Mouse (Mus musculus): Measurements from ENCODE around the gene Olfr45. TPM values are rescaled to one million over a fixed set of nuclear protein-coding genes. Genes with fewer than 3 reads are reported as not detected.
"Not testable (repeated sequence)": the region's sequence is repeated elsewhere in the genome, so short reads cannot be mapped to it uniquely, and the experiment has no call there.

The Olfr45 gene
- total RNA-seq (2012; rRNA removed) (not detected in 2 replicates), total RNA-seq (2014; rRNA removed) (not detected in 2 replicates), polyA plus RNA-seq (2012; ENCODE audit: insufficient read length, low read depth) (not detected in 2 replicates)

DNA sequence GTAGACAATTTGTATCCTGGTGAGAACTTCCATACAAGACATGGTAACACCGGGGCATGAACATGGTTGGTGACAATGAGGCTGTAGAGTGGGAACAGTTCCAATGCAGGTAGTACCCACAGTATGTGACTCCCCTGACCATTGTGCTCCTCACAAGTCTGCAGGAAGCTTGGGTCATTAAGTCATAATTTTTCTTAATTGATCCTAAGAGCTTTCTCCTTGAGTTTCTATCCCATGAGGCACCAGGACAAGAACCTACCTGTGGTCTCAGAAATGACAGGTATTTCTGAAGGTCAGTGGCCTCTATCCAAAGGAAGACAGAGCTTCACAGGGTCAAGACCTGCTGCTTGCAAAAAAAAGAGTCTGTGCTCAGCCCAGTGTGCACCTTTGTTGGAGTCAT, at the start of gene Olfr45:
Gene Olfr45 (plus strand): TSS at position 301 of the 400 bp plus-strand sequence.
- Histone ChIP-seq H3K4me3 (replicated peaks in 1 of 3; ENCODE audit: low read depth in 2 of 3, low read length in 2 of 3, poor library complexity in 1 of 3) (no peak within 1 kb of the TSS), H3K9me3 (replicated peaks; ENCODE audit: low read length) (peaks cover 3% of the 10 kb centered on the region), H3K4me2 (ENCODE audit: insufficient read depth, low read depth, poor library complexity, severe bottlenecking) (no peak within 1 kb of the TSS), H3K9ac (ENCODE audit: insufficient read depth, low read depth) (no peak within 1 kb of the TSS), H3K27me3 (replicated peaks) (peaks cover 30% of the 10 kb centered on the region), H3K27ac (ENCODE audit: insufficient read depth, low read depth) (no peak within 1 kb of the TSS), H3K36me3 (replicated peaks in 1 of 2; ENCODE audit: control insufficient read depth in 1 of 2, insufficient read depth in 1 of 2, low read length in 1 of 2) (no peaks in the 10 kb centered on the region), H3K4me1 (ENCODE audit: control insufficient read depth in 1 of 2, insufficient read depth in 2 of 2) (no peaks in the 10 kb centered on the region), H3K79me2 (replicated peaks; ENCODE audit: control insufficient read depth, extremely low read depth, insufficient read depth, poor library complexity, severe bottlenecking) (no peaks in the 10 kb centered on the region)
- dilution Hi-C loops (cut with MboI; ENCODE audit: extremely low pct_ligation_motif_present, extremely low pct_unique_long_range_greater_than_20kb, low sequenced_read_pairs), result no loop called here
- in situ Hi-C loops (cut with MboI; ENCODE audit: low pct_ligation_motif_present, low pct_unique_long_range_greater_than_20kb, low sequenced_read_pairs), result no loop called here
- DNase-seq (ENCODE audit: extremely low read depth), result no peak
- TF ChIP-seq CHD1 (IDR thresholded peaks at IDR 0.05; ENCODE audit: low read depth, low read length), result no peak
- no peak for TF ChIP-seq POLR2A (IDR thresholded peaks at IDR 0.05; ENCODE audit: low read depth, low read length)
- no peak for TF ChIP-seq TCF12 (IDR thresholded peaks at IDR 0.05; ENCODE audit: low read depth, low read length)
- TF ChIP-seq EP300 (IDR thresholded peaks at IDR 0.05; ENCODE audit: low read length), result no peak
- no peak for TF ChIP-seq ZMIZ1 (IDR thresholded peaks at IDR 0.05; ENCODE audit: low read depth, low read length)
- no peak for TF ChIP-seq MAFK (IDR thresholded peaks at IDR 0.05; ENCODE audit: insufficient replicate concordance, low read length)
- TF ChIP-seq CTCF (conservative IDR thresholded peaks at IDR 0.05 in 1 of 2, IDR thresholded peaks at IDR 0.05 in 1 of 2; ENCODE audit: low read depth in 2 of 2, low read length in 2 of 2), result no peak
- no peak for TF ChIP-seq USF1 (IDR thresholded peaks at IDR 0.05; ENCODE audit: low read depth, low read length)
- no peak for TF ChIP-seq TBP (conservative IDR thresholded peaks at IDR 0.05; ENCODE audit: low read depth, low read length)

DNA sequence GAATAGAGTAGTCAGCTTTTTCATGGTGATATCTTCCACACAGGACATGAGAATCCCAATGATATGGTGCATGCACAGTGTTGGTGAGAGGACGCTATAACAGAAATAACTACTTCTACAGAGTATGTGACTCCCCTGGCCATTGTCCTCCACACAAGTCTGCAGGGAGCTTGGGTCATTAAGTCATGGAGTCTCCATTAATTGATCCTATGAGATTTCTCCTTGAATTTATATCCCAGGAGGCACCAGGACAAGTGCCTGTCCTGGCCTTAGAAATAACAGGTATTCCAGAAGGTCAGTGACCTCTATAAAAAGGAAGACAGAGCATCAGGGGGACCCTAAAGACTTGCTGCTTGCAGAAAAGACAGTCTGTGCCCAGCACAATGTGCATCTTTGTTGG, 35.6 kb upstream of the Olfr45 start, which contains the start of gene Olfr53:
Gene Olfr53 (plus strand): TSS at position 301 of the 400 bp plus-strand sequence.
- Histone ChIP-seq H3K9ac (ENCODE audit: insufficient read depth, low read depth) (no peak within 1 kb of the TSS), H3K36me3 (replicated peaks in 1 of 2; ENCODE audit: control insufficient read depth in 1 of 2, insufficient read depth in 1 of 2, low read length in 1 of 2) (no peaks in the 10 kb centered on the region), H3K27ac (ENCODE audit: insufficient read depth, low read depth) (no peak within 1 kb of the TSS), H3K4me3 (replicated peaks in 1 of 3; ENCODE audit: low read depth in 2 of 3, low read length in 2 of 3, poor library complexity in 1 of 3) (no peak within 1 kb of the TSS), H3K9me3 (replicated peaks; ENCODE audit: low read length) (no peaks in the 10 kb centered on the region), H3K4me2 (ENCODE audit: insufficient read depth, low read depth, poor library complexity, severe bottlenecking) (no peak within 1 kb of the TSS), H3K27me3 (replicated peaks) (peaks cover 32% of the 10 kb centered on the region), H3K4me1 (ENCODE audit: control insufficient read depth in 1 of 2, insufficient read depth in 2 of 2) (no peaks in the 10 kb centered on the region), H3K79me2 (replicated peaks; ENCODE audit: control insufficient read depth, extremely low read depth, insufficient read depth, poor library complexity, severe bottlenecking) (no peaks in the 10 kb centered on the region)
- in situ Hi-C loops (cut with MboI; ENCODE audit: low pct_ligation_motif_present, low pct_unique_long_range_greater_than_20kb, low sequenced_read_pairs), result no loop called here
- dilution Hi-C loops (cut with MboI; ENCODE audit: extremely low pct_ligation_motif_present, extremely low pct_unique_long_range_greater_than_20kb, low sequenced_read_pairs), result no loop called here
- no peak for TF ChIP-seq MAFK (IDR thresholded peaks at IDR 0.05; ENCODE audit: insufficient replicate concordance, low read length)
- no peak for TF ChIP-seq UBTF (IDR thresholded peaks at IDR 0.05; ENCODE audit: low read depth, low read length)
- no peak for DNase-seq (ENCODE audit: extremely low read depth)

DNA sequence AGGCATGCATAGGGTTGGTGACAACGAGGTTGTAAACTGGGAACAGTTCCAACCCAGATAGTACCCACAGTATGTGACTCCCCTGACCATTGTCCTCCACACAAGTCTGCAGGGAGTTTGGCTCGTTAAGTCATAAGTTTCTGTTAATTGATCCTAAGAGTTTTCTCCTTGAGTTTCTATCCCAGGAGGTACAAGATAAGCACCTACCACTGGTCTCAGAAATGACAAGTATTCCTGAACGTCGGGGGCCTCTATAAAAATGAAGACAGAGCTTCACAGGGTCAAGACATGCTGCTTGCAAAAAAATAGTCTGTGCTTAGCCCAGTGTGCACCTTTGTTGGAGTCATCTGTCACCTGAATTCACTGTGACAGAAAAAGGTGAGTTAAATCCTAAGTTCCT, 22.1 kb upstream of the Olfr45 start, which contains the start of gene Olfr539:
Gene Olfr539 (plus strand): TSS at position 301 of the 400 bp plus-strand sequence.
- Histone ChIP-seq H3K4me3 (replicated peaks in 1 of 3; ENCODE audit: low read depth in 2 of 3, low read length in 2 of 3, poor library complexity in 1 of 3) (no peak within 1 kb of the TSS), H3K36me3 (replicated peaks in 1 of 2; ENCODE audit: control insufficient read depth in 1 of 2, insufficient read depth in 1 of 2, low read length in 1 of 2) (no peaks in the 10 kb centered on the region)
- dilution Hi-C loops (cut with MboI; ENCODE audit: extremely low pct_ligation_motif_present, extremely low pct_unique_long_range_greater_than_20kb, low sequenced_read_pairs), result no loop called here

DNA sequence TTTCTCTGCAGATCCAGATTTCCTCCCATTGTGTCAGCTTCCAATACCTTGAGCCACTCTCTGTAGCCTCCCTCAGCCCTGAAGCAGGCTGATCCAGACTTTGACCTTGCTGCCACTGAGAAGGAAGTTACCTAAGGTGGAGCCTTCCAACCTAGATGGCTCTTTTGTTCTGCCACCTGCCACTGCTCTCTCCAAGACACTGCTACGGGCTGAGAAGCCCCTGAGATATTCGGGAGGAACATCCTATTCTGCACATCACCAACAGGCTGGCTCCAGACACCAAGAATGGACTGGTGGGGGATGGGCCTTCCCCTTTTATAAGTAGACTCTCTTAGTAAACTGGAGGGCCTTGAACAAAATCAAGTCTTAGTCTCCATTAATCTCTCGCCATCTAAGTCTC, 11.1 kb upstream of the Olfr45 start:
- in situ Hi-C loops (cut with MboI; ENCODE audit: low pct_ligation_motif_present, low pct_unique_long_range_greater_than_20kb, low sequenced_read_pairs), result not testable (repeated sequence)

More for the DNA sequence above, 22.1 kb upstream of the Olfr45 start, which contains the start of gene Olfr539:
- Histone ChIP-seq H3K79me2 (replicated peaks; ENCODE audit: control insufficient read depth, extremely low read depth, insufficient read depth, poor library complexity, severe bottlenecking) (no peaks in the 10 kb centered on the region), H3K27me3 (replicated peaks) (peaks cover 48% of the 10 kb centered on the region), H3K27ac (ENCODE audit: insufficient read depth, low read depth) (no peak within 1 kb of the TSS), H3K4me2 (ENCODE audit: insufficient read depth, low read depth, poor library complexity, severe bottlenecking) (no peak within 1 kb of the TSS), H3K4me1 (ENCODE audit: control insufficient read depth in 1 of 2, insufficient read depth in 2 of 2) (no peaks in the 10 kb centered on the region), H3K9ac (ENCODE audit: insufficient read depth, low read depth) (no peak within 1 kb of the TSS), H3K9me3 (replicated peaks; ENCODE audit: low read length) (no peaks in the 10 kb centered on the region)
- DNase-seq (ENCODE audit: extremely low read depth), result no peak
- in situ Hi-C loops (cut with MboI; ENCODE audit: low pct_ligation_motif_present, low pct_unique_long_range_greater_than_20kb, low sequenced_read_pairs), result no loop called here
- TF ChIP-seq IRF4 (IDR thresholded peaks at IDR 0.05; ENCODE audit: low read depth, low read length) (no peak), ZNF384 (IDR thresholded peaks at IDR 0.05; ENCODE audit: low read depth, low read length) (no peak), RCOR1 (conservative IDR thresholded peaks at IDR 0.05; ENCODE audit: low read depth, low read length) (no peak), ZKSCAN1 (IDR thresholded peaks at IDR 0.05; ENCODE audit: borderline replicate concordance, low read depth, low read length) (no peak), SIN3A (IDR thresholded peaks at IDR 0.05; ENCODE audit: low read length) (no peak), ELF1 (IDR thresholded peaks at IDR 0.05; ENCODE audit: low read depth, low read length) (no peak), E2F4 (IDR thresholded peaks at IDR 0.05; ENCODE audit: insufficient replicate concordance, low read depth, low read length) (no peak), JUN (IDR thresholded peaks at IDR 0.05; ENCODE audit: insufficient read depth, low read depth, low read length) (no peak), TBP (conservative IDR thresholded peaks at IDR 0.05; ENCODE audit: low read depth, low read length) (no peak), MEF2A (IDR thresholded peaks at IDR 0.05; ENCODE audit: borderline replicate concordance, low read depth, low read length) (no peak), GABPA (IDR thresholded peaks at IDR 0.05; ENCODE audit: insufficient replicate concordance, low read depth, low read length) (no peak), USF1 (IDR thresholded peaks at IDR 0.05; ENCODE audit: low read depth, low read length) (no peak), MXI1 (IDR thresholded peaks at IDR 0.05; ENCODE audit: low read depth, low read length) (no peak), MAX (IDR thresholded peaks at IDR 0.05; ENCODE audit: low read length) (no peak), ZC3H11A (IDR thresholded peaks at IDR 0.05; ENCODE audit: low read depth, low read length) (no peak), SMC3 (IDR thresholded peaks at IDR 0.05; ENCODE audit: low read depth, low read length) (no peak), CHD2 (IDR thresholded peaks at IDR 0.05; ENCODE audit: low read length) (no peak), MAFK (IDR thresholded peaks at IDR 0.05; ENCODE audit: insufficient replicate concordance, low read length) (no peak)

More for the DNA sequence above, 11.1 kb upstream of the Olfr45 start:
- H3K4me3 ChIP-seq (replicated peaks in 1 of 3; ENCODE audit: low read depth in 2 of 3, low read length in 2 of 3, poor library complexity in 1 of 3); H3K36me3 ChIP-seq (replicated peaks in 1 of 2; ENCODE audit: control insufficient read depth in 1 of 2, insufficient read depth in 1 of 2, low read length in 1 of 2); H3K4me2 ChIP-seq (ENCODE audit: insufficient read depth, low read depth, poor library complexity, severe bottlenecking); DNase-seq (ENCODE audit: extremely low read depth); H3K9me3 ChIP-seq (replicated peaks; ENCODE audit: low read length); H3K79me2 ChIP-seq (replicated peaks; ENCODE audit: control insufficient read depth, extremely low read depth, insufficient read depth, poor library complexity, severe bottlenecking); H3K27ac ChIP-seq (ENCODE audit: insufficient read depth, low read depth); H3K4me1 ChIP-seq (ENCODE audit: control insufficient read depth in 1 of 2, insufficient read depth in 2 of 2); dilution Hi-C loops (cut with MboI; ENCODE audit: extremely low pct_ligation_motif_present, extremely low pct_unique_long_range_greater_than_20kb, low sequenced_read_pairs); H3K9ac ChIP-seq (ENCODE audit: insufficient read depth, low read depth): not testable (repeated sequence)
- peaks cover 62% of the 10 kb centered on the region for H3K27me3 ChIP-seq (replicated peaks)

All from CH12.LX (cell line).